Mouse (Mus musculus) hindbrain, embryonic 10.5 days (tissue): ENCODE results near the gene Usp19. TPM values are rescaled to one million over a fixed set of nuclear protein-coding genes. Genes with fewer than 3 reads are reported as not detected.
A peak's percentile ranks its signal among the peaks of the same experiment; 100 is the strongest.

Source experiments
- DNase-seq: peaks from one replicate; pipeline ENCODE4 v3.0.0-alpha.2; 2017; ENCODE audit warnings: low spot score
- H3K27ac ChIP-seq: fragments of 300-500 bp; sonication (generic); 2 replicates; pipeline ENCODE4 v1.5.1; 2016; ENCODE audit warnings: mild to moderate bottlenecking, moderate library complexity
- H3K27me3 ChIP-seq: fragments of 300-500 bp; sonication (generic); 2 replicates; pipeline ENCODE4 v1.6.1; 2016; ENCODE audit warnings: mild to moderate bottlenecking; ENCODE audit not compliant: poor library complexity, insufficient read depth, severe bottlenecking
- H3K36me3 ChIP-seq: fragments of 300-500 bp; sonication (generic); 2 replicates; pipeline ENCODE4 v1.6.1; 2016; ENCODE audit warnings: mild to moderate bottlenecking, moderate library complexity
- H3K4me1 ChIP-seq: fragments of 300-500 bp; sonication (generic); replicated peaks from 2 replicates; pipeline ENCODE4 v1.6.1; 2016; ENCODE audit warnings: mild to moderate bottlenecking
- H3K4me3 ChIP-seq: fragments of 300-500 bp; sonication (generic); 2 replicates; pipeline ENCODE4 v1.5.1; 2016; ENCODE audit warnings: mild to moderate bottlenecking, moderate library complexity
- H3K9me3 ChIP-seq: fragments of 300-500 bp; sonication (generic); 2 replicates; pipeline ENCODE4 v1.6.1; 2016; ENCODE audit warnings: mild to moderate bottlenecking, moderate library complexity
- WGBS: fragments of 180-500 bp; shearing (Covaris S2); methylation state at CpG from one replicate; pipeline ENCODE4 v1.1.7; 2016; 5-methylcytosine and 5-hydroxymethylcytosine counted together
- polyA plus RNA-seq: library from polyadenylated mRNA; unstranded; fragments of >200 nt; fragmentation: Nextera tagmentation; extraction: Ambion mirVana; gene quantifications from 2 replicates; pipeline ENCODE4 v1.2.1, GENCODE M21; 2016

The Usp19 gene
- polyA plus RNA-seq, 1 experiment from 2014 or later, result 87.8 TPM

GRCm38 (mm10) chr9:108489702-108490558, 472 bp upstream of the Usp19 start:
- H3K9me3 ChIP-seq, result no peaks in the 10 kb centered on the region
- WGBS, result 71% methylated on average over 26 of the region's 26 CpGs
- peak overlapping the region; percentile 93 for H3K27ac ChIP-seq
- peak overlapping the region; percentile 87 for H3K4me3 ChIP-seq
- no peaks in the 10 kb centered on the region for H3K27me3 ChIP-seq
- peaks cover 31% of the 10 kb centered on the region for H3K4me1 ChIP-seq
- peaks cover 85% of the 10 kb centered on the region for H3K36me3 ChIP-seq
- DNase-seq, result no peak

- H3K4me3 ChIP-seq, result peak overlapping the region; percentile 87
- peak overlapping the region; percentile 93 for H3K27ac ChIP-seq
- no peaks in the 10 kb centered on the region for H3K9me3 ChIP-seq
- H3K4me1 ChIP-seq, result peaks cover 31% of the 10 kb centered on the region
- no peak for DNase-seq
- 17% methylated on average over 12 of the region's 12 CpGs for WGBS
- H3K36me3 ChIP-seq, result peaks cover 85% of the 10 kb centered on the region
- no peaks in the 10 kb centered on the region for H3K27me3 ChIP-seq
These were observed 831 bp downstream of the Usp19 start for GRCm38 (mm10) chr9:108491286-108491580.

- Histone ChIP-seq H3K4me3 (peak overlapping the region; percentile 87), H3K27ac (peak overlapping the region; percentile 51; the same call in 1 of the 2 replicates), H3K9me3 (no peaks in the 10 kb centered on the region), H3K4me1 (peaks cover 31% of the 10 kb centered on the region), H3K36me3 (peaks cover 85% of the 10 kb centered on the region), H3K27me3 (no peaks in the 10 kb centered on the region)
- DNase-seq, result no peak
- 93% methylated on average over 16 of the region's 16 CpGs for WGBS
These were observed 1.8 kb downstream of the Usp19 start for GRCm38 (mm10) chr9:108492043-108492750.

GRCm38 (mm10) chr9:108493246-108493645, 2.8 kb downstream of the Usp19 start:
- peaks cover 31% of the 10 kb centered on the region for H3K4me1 ChIP-seq
- DNase-seq, result no peak
- peaks cover 85% of the 10 kb centered on the region for H3K36me3 ChIP-seq
- no peaks in the 10 kb centered on the region for H3K27me3 ChIP-seq
- H3K27ac ChIP-seq, result no peak overlapping the region
- 97% methylated on average over 8 of the region's 8 CpGs for WGBS
- H3K9me3 ChIP-seq, result no peaks in the 10 kb centered on the region
- H3K4me3 ChIP-seq, result no peak overlapping the region

GRCm38 (mm10) chr9:108494146-108494825, 3.9 kb downstream of the Usp19 start:
- no peak overlapping the region for H3K27ac ChIP-seq
- no peak for DNase-seq
- H3K4me1 ChIP-seq, result peaks cover 29% of the 10 kb centered on the region
- no peaks in the 10 kb centered on the region for H3K9me3 ChIP-seq
- 95% methylated on average over 19 of the region's 19 CpGs for WGBS
- no peaks in the 10 kb centered on the region for H3K27me3 ChIP-seq
- no peak overlapping the region for H3K4me3 ChIP-seq
- peaks cover 85% of the 10 kb centered on the region for H3K36me3 ChIP-seq

- H3K4me3 ChIP-seq, result no peak overlapping the region
- H3K9me3 ChIP-seq, result no peaks in the 10 kb centered on the region
- peaks cover 23% of the 10 kb centered on the region for H3K4me1 ChIP-seq
- no peaks in the 10 kb centered on the region for H3K27me3 ChIP-seq
- DNase-seq, result no peak
- peaks cover 85% of the 10 kb centered on the region for H3K36me3 ChIP-seq
- no peak overlapping the region for H3K27ac ChIP-seq
- 86% methylated on average over 10 of the region's 10 CpGs for WGBS
These were observed 4.5 kb downstream of the Usp19 start for GRCm38 (mm10) chr9:108494905-108495304.

GRCm38 (mm10) chr9:108499231-108499630, 8.8 kb downstream of the Usp19 start:
- Histone ChIP-seq H3K4me1 (no peaks in the 10 kb centered on the region), H3K9me3 (no peaks in the 10 kb centered on the region), H3K4me3 (no peak overlapping the region), H3K36me3 (peaks cover 96% of the 10 kb centered on the region), H3K27me3 (no peaks in the 10 kb centered on the region), H3K27ac (no peak overlapping the region)
- DNase-seq, result no peak
- WGBS, result 98% methylated on average over 7 of the region's 7 CpGs

GRCm38 (mm10) chr9:108499943-108500342, 9.5 kb downstream of the Usp19 start:
- Histone ChIP-seq H3K36me3 (peaks cover 89% of the 10 kb centered on the region), H3K9me3 (no peaks in the 10 kb centered on the region), H3K27ac (no peak overlapping the region), H3K4me1 (no peaks in the 10 kb centered on the region), H3K4me3 (no peak overlapping the region), H3K27me3 (no peaks in the 10 kb centered on the region)
- WGBS, result 97% methylated on average over 15 of the region's 15 CpGs
- no peak for DNase-seq

GRCm38 (mm10) chr9:108506901-108507300, 16.5 kb downstream of the Usp19 start:
- Histone ChIP-seq H3K4me3 (no peak overlapping the region), H3K27ac (no peak overlapping the region; the same call in 1 of the 2 replicates), H3K4me1 (peaks cover 22% of the 10 kb centered on the region), H3K9me3 (no peaks in the 10 kb centered on the region), H3K36me3 (peaks cover 48% of the 10 kb centered on the region), H3K27me3 (no peaks in the 10 kb centered on the region)
- no peak for DNase-seq
- 91% methylated on average over 7 of the region's 7 CpGs for WGBS

GRCm38 (mm10) chr9:108507619-108508434, 17.4 kb downstream of the Usp19 start, which contains the start of gene Qars:
Gene Qars, plus strand, starts transcription at chr9:108507706.
- Histone ChIP-seq H3K27ac (peak within 1 kb of the TSS; percentile 89), H3K4me3 (peak within 1 kb of the TSS; percentile 89), H3K27me3 (no peaks in the 10 kb centered on the region), H3K4me1 (peaks cover 22% of the 10 kb centered on the region), H3K9me3 (no peaks in the 10 kb centered on the region), H3K36me3 (peaks cover 48% of the 10 kb centered on the region)
- peak; percentile 95 for DNase-seq
- WGBS, result under 1% methylated on average over 37 of the region's 37 CpGs

GRCm38 (mm10) chr9:108508776-108509175, 18.4 kb downstream of the Usp19 start:
- H3K27ac ChIP-seq, result no peak overlapping the region
- no peaks in the 10 kb centered on the region for H3K27me3 ChIP-seq
- DNase-seq, result no peak
- H3K4me3 ChIP-seq, result peak overlapping the region; percentile 89
- H3K4me1 ChIP-seq, result peaks cover 22% of the 10 kb centered on the region
- 91% methylated on average over 7 of the region's 7 CpGs for WGBS
- no peaks in the 10 kb centered on the region for H3K9me3 ChIP-seq
- peaks cover 48% of the 10 kb centered on the region for H3K36me3 ChIP-seq
